21 mouse cellular contexts compared by ENCODE assay signal in genomic region chr2:162796528-162796927, GRCm38 (mm10).
"Had no signal": no experiment of that assay in that cellular context is flagged by ENCODE, and none has a peak within 500 bp of the region (broad histone marks: within the 10 kb centered on the region; RNA-seq: fewer than 3 reads in every experiment).

No protein-coding gene starts in this region.

- ATAC-seq: hindbrain, embryonic 16.5 days; hindbrain, postnatal 0 days; inflammation-experienced regulatory T-cells, adult 6 months; intestine, embryonic 15.5 days; intestine, embryonic 16.5 days; intestine, postnatal 0 days had no signal

- DNase-seq: heart, postnatal 10 days; heart, postnatal 14 days; heart, postnatal 36 days; heart, postnatal 4 days; kidney, adult 11 months; kidney, adult 18-20 months; kidney, adult 2 months; kidney, adult 8-10 months; kidney, adult 9 months; kidney, postnatal 10 days; kidney, postnatal 25 days; kidney, postnatal 36 days; kidney, postnatal 4 days; layer of hippocampus, adult 9-11 months; layer of hippocampus, postnatal 36 days had no signal
